Mouse (Mus musculus) heart, postnatal 0 days (tissue): ENCODE measurements around the gene Gpr31b.
"Not testable (repeated sequence)": the region's sequence is repeated elsewhere in the genome, so short reads cannot be mapped to it uniquely, and the experiment has no call there.

Source experiments
- CTCF ChIP-seq: IDR thresholded peaks from 2 replicates; pipeline ENCODE4 v1.5.1; 2016; ENCODE audit warnings: antibody characterized with exemption, control low read depth, low read depth
- EP300 ChIP-seq: IDR thresholded peaks from 2 replicates; pipeline ENCODE4 v1.6.1; 2016; ENCODE audit warnings: antibody characterized with exemption, low read depth

GRCm38 (mm10) chr17:13092100-13092764, 40.1 kb upstream of the Gpr31b start:
- not testable (repeated sequence) for TF ChIP-seq EP300, CTCF
